Mouse (Mus musculus) stomach, postnatal 0 days (tissue): ENCODE data around the gene Mettl7a1.

ENCODE experiments used
- CTCF ChIP-seq: IDR thresholded peaks from 2 replicates; pipeline ENCODE4 v1.5.1; 2016; ENCODE audit warnings: antibody characterized with exemption, low read depth, mild to moderate bottlenecking, moderate library complexity
- EP300 ChIP-seq: optimal IDR thresholded peaks from 2 replicates; pipeline ENCODE3; 2016; ENCODE audit warnings: antibody characterized with exemption

- TF ChIP-seq CTCF: no peak
- no peak for TF ChIP-seq EP300
Measured at GRCm38 (mm10) chr15:100355876-100356275, 51.9 kb downstream of the Mettl7a1 start.
